Mouse (Mus musculus): ENCODE measurements around the gene Ubxn6. TPM values are rescaled to one million over a fixed set of nuclear protein-coding genes. Genes with fewer than 3 reads are reported as not detected.
"Not testable (repeated sequence)": the region's sequence is repeated elsewhere in the genome, so short reads cannot be mapped to it uniquely, and the experiment has no call there.

The Ubxn6 gene
- total RNA-seq, 1 experiment from 2014 or later: 38.5 TPM

DNA sequence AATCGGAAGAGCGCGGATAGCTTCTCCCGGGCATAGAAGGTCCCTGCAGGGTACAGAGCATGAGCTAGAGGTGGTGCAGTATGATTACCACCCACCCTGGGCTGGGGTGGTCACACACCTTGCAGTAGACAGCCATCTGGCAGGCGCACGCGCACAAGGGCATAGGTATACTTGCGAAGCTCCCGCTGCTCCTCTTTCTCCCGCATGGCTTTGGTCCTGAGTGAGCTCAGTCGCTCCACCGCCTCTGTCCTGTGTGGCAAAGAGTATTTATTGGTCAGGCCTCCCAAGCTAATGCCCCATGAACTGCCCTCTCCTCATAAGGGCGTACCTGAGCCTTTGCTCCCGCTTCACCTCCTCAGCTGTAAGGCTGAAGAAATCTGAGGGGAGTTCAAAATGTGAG is 5.8 kb downstream of the Ubxn6 start:
- ATAC-seq (replicated peaks; ENCODE audit: insufficient number of reproducible peaks, low FRiP score, low TSS enrichment, poor library complexity, severe bottlenecking): no peak

DNA sequence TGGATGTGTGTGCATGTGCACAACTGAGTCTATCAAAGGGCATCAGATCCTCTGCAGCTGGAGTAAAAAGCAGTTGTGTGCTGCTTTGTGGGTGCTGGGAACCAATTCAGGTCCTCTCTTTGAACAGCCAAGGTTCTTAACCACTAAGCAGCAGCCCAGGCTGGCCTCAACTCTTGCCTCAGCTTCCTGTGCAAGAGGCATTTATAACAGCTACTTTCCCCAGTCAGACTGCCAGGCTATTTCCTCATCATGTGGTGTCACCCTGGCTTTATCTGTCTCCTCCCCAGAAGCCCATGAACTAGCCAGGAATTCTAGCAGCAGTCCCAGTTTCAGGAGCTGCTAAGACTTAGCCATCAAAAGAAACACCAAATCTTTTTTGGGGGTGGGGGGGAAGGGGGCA is 8.4 kb downstream of the Ubxn6 start:
- no peak for ATAC-seq (replicated peaks; ENCODE audit: insufficient number of reproducible peaks, low FRiP score, low TSS enrichment, poor library complexity, severe bottlenecking)

DNA sequence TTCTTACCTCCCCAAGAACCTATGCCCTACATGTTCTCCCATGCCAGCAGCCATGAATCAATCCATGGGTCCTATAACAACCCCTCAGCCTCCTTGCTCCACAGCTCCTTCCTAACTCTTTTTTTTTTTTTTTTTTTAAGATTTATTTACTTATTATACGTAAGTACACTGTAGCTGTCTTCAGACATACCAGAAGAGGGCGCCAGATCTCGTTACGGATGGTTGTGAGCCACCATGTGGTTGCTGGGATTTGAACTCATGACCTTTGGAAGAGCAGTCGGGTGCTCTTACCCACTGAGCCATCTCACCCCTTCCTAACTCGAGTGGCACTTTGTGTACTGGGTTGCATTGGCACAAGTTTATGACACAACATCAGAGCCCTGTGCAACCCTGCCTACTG is 9.1 kb downstream of the Ubxn6 start:
- not testable (repeated sequence) for ATAC-seq (replicated peaks; ENCODE audit: insufficient number of reproducible peaks, low FRiP score, low TSS enrichment, poor library complexity, severe bottlenecking)

DNA sequence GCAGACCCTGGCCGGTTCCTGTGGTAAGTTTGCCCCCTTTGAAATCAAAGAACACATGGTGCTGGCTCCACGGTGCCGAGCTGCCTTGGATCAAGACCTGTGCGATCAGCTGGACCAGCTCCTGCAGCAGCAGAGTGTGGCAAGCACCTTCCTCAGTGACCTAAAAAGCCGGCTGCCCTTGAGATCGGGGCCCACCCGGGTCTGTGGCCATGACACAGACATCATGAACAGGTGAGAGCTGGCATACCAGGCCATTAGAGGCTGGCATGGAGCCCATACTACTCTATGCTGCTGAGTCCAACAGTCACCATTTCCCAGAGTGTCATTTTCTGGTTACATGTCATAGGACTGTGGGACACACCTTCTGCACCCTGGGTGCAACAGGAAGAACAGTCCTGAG is 12.7 kb downstream of the Ubxn6 start:
- no peak for ATAC-seq (replicated peaks; ENCODE audit: insufficient number of reproducible peaks, low FRiP score, low TSS enrichment, poor library complexity, severe bottlenecking)

DNA sequence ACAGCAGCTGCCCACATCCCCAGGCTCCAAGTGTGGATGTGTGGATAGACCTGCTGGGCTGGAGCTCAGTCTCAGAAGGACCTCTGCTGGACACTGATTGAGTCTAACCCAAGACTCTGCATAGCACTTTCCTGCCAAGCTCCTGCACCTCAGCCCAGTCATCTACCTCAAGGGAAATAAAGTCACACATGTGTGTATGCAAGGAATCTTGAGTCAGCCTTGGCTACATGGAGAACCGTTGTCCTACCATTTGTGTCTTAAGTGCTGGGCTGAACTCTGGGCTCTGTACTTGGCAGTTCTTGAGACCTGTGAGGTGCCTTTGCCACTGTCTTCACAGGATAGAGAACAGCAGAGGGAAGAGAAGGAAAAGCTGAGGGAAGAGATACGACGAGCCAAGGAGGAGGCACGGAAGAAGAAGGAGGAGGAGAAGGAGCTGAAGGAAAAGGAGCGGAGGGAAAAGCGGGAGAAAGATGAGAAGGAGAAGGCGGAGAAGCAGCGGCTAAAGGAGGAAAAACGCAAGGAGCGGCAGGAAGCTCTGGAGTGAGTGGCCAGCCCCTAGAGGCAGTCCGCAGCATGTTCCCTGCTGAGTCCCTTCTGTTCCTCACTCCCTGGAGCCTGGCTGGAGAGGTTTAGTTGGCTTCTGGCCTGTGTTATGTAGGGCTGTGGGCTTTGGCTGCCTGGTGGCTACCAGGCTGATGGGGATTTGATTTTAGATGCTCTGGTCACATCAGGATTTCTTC is 17.3 kb downstream of the Ubxn6 start:
- no peak for ATAC-seq (replicated peaks; ENCODE audit: insufficient number of reproducible peaks, low FRiP score, low TSS enrichment, poor library complexity, severe bottlenecking)

DNA sequence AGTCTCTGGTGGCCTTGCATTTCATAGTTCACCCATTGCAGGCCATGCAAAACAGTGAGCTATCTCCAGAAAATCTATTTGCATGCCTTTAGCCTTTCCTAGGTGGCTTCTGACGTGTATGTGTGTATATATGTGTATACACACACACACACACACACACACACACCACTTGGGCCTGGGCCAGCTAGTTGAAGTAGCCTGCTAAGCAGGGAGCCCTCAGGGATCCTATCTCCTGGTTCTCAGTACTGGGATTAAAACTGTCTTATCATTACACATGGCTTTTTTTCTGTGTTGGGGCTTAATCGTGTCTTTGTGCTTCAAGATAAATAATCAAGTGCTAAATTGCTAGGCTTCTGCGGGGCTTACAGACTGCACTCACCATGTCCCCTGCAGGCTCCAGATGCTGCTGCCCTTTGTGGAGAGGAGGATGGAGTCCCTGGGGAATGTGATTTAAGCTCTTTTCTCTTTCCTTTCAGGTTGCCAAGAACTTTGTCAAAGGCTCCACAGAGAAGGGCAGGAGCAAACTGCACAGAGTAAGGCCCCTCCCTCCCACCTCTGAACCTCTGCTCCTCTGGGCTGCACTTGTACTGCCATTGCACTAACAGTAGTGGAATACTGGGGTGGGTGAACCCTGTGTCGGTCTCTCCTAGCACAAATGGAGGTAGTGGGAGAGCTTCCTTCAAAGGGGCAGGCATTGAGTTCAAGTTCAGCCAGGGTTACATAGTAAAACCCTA is 18.7 kb downstream of the Ubxn6 start:
- ATAC-seq (replicated peaks; ENCODE audit: insufficient number of reproducible peaks, low FRiP score, low TSS enrichment, poor library complexity, severe bottlenecking): no peak

DNA sequence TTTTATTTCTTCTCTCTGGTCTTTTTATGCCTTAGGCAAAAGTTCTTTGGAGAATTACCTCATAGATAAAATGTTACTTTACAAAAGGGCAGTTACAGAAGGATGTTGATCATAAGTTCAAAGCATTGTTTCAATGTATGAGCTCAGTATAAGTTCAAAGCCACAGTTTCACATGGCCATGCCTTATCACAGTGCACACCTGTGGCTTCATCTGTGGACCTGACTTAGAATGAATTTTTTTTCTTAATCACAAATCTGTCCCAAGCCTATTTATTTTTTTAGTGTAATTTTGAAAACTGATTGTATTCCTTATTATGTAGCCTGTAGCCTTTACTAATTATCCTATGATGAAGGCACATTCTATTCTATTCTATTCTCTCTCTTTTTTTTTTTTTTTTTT is 19.9 kb downstream of the Ubxn6 start:
- no peak for ATAC-seq (replicated peaks; ENCODE audit: insufficient number of reproducible peaks, low FRiP score, low TSS enrichment, poor library complexity, severe bottlenecking)

DNA sequence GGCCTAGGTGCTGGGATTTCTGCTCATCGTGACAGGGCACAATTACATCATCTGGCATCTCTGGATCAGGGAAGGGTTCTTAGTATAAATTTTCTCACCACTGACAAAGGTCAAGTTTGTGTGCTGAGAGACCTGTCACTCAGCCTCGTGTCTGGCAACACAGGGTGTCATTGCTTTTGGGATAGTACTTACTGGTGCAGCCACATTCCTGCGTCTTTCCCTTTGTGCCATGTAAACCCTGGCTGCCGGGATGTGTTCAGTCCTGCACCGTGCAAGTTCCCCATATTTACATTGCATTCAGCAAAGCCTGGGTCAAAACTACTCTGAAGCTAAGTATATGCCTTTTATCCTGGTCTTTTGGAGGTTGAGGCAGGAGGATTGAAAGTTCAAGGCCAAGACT is 23.5 kb downstream of the Ubxn6 start:
- no peak for ATAC-seq (replicated peaks; ENCODE audit: insufficient number of reproducible peaks, low FRiP score, low TSS enrichment, poor library complexity, severe bottlenecking)

DNA sequence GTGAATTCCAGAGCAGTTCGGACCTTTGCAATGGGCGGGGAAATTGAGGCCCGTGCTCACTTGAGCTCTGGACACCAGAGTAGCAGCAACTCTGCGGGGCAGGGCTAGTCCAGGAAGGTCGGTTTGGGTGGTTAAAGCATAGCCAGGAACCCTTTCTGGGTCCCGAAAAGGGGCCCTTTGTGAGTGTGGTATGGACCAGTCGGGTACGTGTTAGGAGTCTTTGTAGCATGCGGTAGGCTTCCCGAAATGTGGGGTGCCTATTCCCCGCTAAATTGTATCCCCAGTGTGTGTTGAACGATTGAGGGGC is 34.0 kb downstream of the Ubxn6 start:
- ATAC-seq (replicated peaks; ENCODE audit: insufficient number of reproducible peaks, low FRiP score, low TSS enrichment, poor library complexity, severe bottlenecking): no peak

DNA sequence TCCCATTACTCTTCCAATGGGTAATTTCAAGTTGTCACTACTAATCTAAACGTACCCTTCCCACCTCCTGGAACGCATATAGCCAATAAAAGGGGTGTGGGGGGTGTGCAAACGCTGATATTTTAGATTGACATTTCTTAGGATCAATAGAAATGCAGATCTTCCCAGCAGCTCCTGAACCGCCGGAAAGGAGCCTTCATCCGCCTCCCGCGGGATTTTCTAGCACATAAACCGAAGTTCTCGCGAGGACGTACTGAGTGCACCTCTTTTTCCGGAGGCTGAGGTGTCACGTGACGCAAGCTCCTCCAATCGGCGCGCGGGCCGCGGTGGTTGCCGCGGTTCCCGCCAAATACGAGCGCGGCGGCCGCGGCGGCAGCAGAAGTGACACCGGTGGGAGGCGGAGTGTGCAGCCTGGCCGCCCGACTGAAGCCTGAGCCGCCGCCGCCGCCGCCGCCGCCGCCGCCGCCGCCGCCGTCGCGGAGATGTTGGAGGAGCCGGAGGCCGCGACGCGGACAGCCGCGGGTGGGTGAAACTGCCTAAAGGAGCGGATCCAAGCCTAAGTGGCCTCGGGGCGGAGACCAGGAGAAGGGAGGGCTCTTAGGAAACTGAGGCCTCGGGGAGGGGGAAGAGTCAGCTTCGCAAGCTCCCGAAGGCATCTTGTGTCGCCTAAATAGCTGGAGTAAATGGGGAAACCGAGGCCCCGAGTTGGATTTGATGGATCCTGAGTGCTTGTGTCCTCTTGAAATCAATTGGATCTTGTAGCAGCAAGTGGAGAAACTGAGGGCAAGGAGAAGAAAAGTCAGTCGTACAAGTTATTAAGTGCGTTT is 34.6 kb downstream of the Ubxn6 start, which contains the start of gene Chaf1a:
TSS of gene Chaf1a (plus strand) at position 410 of the 827 bp plus-strand sequence.
- ATAC-seq (replicated peaks; ENCODE audit: insufficient number of reproducible peaks, low FRiP score, low TSS enrichment, poor library complexity, severe bottlenecking): peak; percentile 68

DNA sequence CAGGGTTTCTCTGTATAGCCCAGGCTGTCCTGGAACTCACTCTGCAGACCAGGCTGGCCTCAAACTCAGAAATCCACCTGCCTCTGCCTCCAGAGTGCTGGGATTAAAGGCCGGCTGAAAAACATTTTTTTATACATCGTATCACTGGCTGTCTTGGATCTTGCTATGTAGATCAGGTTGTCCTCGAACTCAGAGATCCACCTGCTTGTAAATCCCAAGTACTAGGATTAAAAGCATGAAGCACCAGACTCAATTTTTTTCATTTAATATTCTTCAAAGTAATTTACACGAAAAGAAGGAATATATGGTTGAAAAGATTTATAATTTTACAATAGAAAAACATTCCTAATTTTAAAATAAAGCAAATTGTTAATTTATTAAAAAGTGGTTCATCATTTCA is 35.5 kb downstream of the Ubxn6 start:
- ATAC-seq (replicated peaks; ENCODE audit: insufficient number of reproducible peaks, low FRiP score, low TSS enrichment, poor library complexity, severe bottlenecking): no peak

DNA sequence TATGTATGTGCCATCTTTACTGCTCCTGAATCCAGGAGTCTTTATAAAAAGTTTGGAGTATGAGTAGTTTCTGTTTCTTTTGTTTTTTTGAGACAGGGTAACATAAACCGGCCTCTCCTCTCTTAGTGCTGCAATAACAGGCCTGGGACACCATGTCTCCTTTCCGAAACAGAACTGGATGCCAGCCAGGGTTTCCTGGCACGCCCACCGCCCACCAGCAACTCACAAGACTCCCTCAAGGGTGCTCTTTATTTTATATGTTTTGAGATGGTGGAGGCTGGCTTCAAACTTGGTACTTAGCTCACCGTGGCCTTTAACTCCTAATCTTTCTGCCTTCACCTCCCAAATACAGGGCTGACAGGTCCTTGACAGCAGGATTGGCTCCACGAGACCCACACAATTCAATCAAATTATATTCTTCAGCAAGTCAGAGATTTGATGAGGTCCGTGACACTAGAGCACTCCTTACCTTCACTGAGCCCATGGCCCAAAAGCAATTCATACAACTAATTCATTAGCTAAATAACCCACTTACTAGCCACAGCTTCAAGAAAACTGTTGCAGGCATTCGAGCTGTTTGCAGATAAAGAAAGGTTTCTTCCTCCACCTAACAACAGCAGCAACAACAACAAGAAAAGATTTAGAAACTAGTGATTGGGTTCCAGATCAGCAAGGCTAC is 36.1 kb downstream of the Ubxn6 start:
- no peak for ATAC-seq (replicated peaks; ENCODE audit: insufficient number of reproducible peaks, low FRiP score, low TSS enrichment, poor library complexity, severe bottlenecking)

DNA sequence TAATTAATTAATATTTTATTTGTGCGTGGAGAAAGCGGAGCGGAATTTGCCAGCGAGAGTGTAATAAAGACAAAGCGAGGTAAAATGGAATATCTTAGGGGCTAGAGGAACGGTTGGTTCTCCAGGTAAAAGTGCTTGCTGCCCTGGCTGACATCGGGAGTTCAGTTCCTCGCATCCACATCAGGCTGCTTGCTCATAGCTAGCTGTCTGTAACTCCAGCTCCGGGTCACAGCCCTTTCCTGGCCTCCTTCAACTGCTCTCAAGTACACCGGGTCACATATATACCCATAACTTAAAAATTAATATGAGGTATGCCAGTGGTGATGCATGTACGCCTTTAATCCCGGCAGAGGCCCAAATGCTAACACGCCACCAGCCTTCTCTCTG is 37.9 kb downstream of the Ubxn6 start:
- ATAC-seq (replicated peaks; ENCODE audit: insufficient number of reproducible peaks, low FRiP score, low TSS enrichment, poor library complexity, severe bottlenecking): no peak

DNA sequence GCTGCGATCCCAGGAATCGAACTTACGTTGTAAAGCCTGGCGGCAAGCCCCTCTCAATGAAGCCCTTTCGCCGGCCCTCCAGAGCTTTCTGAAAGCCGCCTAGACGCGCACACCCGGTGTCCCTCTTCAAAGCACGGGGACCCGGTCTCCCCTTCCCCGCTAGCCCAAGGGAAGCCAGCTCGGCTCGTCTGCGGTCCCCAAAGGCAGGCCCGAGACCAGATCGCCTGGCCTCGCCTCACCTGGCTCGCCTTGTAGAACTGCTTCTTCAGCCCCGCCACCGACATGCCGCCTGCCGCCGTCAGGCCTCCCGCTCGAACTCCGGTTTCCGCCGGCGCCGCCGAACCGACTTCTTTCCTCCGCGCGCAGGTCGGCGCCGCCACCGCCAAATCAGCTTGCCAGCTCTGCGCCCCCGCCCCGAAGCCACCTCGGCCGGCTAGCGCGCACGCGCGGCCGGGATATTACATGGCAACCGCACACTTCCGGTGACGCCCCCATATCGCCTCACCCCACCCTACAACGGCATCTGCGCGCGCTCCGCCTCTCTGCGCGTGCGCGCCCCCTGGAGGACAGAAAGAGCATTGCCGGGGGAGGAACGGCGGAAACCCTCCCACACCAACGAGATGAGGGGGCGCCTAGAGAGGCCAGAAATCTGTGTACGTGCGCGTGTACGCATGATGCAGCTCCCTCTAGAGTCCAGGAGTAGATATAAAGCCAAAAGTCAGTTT is 38.5 kb downstream of the Ubxn6 start, which contains the start of gene Sh3gl1:
TSS of gene Sh3gl1 (minus strand) at position 460 of the 725 bp plus-strand sequence.
- peak; percentile 85 for ATAC-seq (replicated peaks; ENCODE audit: insufficient number of reproducible peaks, low FRiP score, low TSS enrichment, poor library complexity, severe bottlenecking)

DNA sequence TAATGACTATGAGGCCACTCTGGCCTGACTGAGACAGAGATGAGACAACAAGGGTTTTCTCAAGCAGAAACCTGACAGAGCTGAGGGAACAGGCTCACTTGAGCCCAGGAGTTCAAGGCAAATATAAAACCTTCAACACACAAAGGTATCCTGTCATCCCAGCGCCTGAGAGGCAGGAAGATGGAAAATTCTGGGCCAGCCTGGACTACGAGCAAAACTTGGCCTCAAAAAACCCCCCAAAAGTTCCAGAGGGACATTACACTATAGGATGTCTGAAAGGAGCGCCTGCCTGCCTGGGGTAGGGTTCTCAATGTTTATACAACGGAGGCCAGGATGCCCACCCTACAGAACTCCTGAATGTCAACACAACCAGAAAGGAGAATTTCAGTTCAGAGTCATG is 39.6 kb downstream of the Ubxn6 start:
- ATAC-seq (replicated peaks; ENCODE audit: insufficient number of reproducible peaks, low FRiP score, low TSS enrichment, poor library complexity, severe bottlenecking): no peak

DNA sequence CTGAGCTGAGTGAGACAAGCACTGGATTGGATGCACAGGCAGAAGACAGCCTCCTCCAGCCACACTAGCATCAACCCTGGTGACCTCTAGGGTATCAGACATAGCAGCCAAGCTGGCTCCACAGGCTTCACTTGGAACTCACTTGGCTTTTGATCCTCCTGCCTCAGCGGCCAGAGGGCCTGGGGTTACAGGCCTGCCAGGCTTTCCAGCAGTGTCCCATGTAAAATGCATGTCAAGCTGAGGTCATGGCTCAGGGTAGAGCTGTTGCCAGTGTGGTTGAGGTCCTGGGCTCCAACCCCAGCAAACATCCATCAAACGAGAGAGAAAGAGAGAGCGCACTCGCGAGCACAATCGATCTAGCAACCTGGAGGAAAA is 40.1 kb downstream of the Ubxn6 start:
- no peak for ATAC-seq (replicated peaks; ENCODE audit: insufficient number of reproducible peaks, low FRiP score, low TSS enrichment, poor library complexity, severe bottlenecking)

DNA sequence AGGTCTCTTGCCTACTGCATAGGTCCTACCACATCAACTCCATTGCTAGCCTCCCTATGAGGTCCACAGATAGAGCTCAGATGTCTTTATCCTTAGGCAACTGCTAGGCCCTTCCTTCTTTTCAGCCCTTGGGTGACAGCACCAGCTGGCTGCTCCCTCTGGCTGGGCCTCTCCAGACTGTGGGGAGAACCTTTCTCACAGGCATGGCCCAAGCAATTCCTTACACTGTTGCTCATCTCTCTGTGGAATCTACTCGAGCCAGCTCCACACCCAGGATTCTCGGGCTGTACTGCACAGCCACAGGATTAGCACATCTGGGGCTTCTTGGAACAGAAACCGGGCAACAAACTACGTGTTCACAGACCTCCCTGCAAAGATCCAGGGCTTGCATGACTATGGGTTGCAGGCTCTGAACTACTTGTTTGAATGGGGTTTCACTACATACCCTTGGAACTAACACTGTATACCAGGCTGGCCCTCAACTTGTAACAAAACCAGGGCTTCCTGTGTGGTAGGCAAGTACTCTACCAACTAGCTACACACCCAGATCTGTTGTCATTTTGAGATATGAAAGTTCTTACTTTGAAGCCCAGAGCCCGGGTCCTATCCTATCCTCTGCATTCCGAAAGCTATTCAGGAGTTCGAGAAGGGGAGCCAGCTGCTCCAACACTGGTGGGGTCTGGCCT is 40.6 kb downstream of the Ubxn6 start:
- no peak for ATAC-seq (replicated peaks; ENCODE audit: insufficient number of reproducible peaks, low FRiP score, low TSS enrichment, poor library complexity, severe bottlenecking)

DNA sequence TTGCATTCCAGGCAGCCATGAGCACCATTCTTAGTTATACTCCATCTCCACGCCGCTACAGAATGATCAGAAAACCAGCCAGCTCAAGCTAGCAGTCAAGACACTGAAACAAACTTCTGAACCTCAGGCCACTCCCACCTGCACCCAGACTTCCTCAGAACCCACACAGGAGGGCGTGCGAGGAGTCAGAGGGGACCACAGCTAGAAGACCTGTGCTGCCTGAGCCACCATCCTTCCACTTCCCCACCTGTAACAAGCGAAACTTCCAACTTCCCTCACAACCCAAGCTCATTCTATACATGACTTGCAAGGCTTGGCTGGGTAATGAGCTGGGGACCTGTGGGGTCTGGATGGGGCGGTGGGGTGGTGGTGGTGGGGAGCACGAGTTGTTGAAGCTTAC is 42.0 kb downstream of the Ubxn6 start:
- no peak; the same call in 1 of the 2 replicates for ATAC-seq (replicated peaks; ENCODE audit: insufficient number of reproducible peaks, low FRiP score, low TSS enrichment, poor library complexity, severe bottlenecking)

All from monocyte, adult 5-6 weeks (primary cell).